Mouse (Mus musculus) bone marrow macrophage, adult 2 months (primary cell): ENCODE results near the gene Cdc26.

ENCODE experiments used
- CTCF ChIP-seq: IDR thresholded peaks from 2 replicates; pipeline ENCODE4 v1.5.1; 2012; ENCODE audit warnings: low read depth, mild to moderate bottlenecking, low read length, moderate library complexity
- POLR2A ChIP-seq: IDR thresholded peaks from 2 replicates; pipeline ENCODE4 v1.6.1; 2012; ENCODE audit warnings: mild to moderate bottlenecking, low read depth, low read length, borderline replicate concordance

- TF ChIP-seq CTCF (no peak), POLR2A (no peak)
Observed at GRCm38 (mm10) chr4:62364299-62364698, 44.1 kb downstream of the Cdc26 start.
